Mouse (Mus musculus) thymus, adult 2 months (tissue): ENCODE data around the gene Rad9a.

Experiments used
- CTCF ChIP-seq: fragments of 200-500 bp; IDR thresholded peaks from 2 replicates; pipeline ENCODE4 v1.5.1; 2012; ENCODE audit warnings: mild to moderate bottlenecking, control low read depth, low read length, moderate library complexity, borderline replicate concordance; ENCODE audit not compliant: control insufficient read depth, poor library complexity, insufficient read depth; ENCODE audit errors: extremely low read depth
- POLR2A ChIP-seq: fragments of 200-500 bp; IDR thresholded peaks from 2 replicates; pipeline ENCODE4 v1.6.1; 2012; ENCODE audit warnings: mild to moderate bottlenecking, low read length, control low read depth, moderate library complexity; ENCODE audit not compliant: control insufficient read depth, poor library complexity, insufficient read depth; ENCODE audit errors: extremely low read depth

DNA sequence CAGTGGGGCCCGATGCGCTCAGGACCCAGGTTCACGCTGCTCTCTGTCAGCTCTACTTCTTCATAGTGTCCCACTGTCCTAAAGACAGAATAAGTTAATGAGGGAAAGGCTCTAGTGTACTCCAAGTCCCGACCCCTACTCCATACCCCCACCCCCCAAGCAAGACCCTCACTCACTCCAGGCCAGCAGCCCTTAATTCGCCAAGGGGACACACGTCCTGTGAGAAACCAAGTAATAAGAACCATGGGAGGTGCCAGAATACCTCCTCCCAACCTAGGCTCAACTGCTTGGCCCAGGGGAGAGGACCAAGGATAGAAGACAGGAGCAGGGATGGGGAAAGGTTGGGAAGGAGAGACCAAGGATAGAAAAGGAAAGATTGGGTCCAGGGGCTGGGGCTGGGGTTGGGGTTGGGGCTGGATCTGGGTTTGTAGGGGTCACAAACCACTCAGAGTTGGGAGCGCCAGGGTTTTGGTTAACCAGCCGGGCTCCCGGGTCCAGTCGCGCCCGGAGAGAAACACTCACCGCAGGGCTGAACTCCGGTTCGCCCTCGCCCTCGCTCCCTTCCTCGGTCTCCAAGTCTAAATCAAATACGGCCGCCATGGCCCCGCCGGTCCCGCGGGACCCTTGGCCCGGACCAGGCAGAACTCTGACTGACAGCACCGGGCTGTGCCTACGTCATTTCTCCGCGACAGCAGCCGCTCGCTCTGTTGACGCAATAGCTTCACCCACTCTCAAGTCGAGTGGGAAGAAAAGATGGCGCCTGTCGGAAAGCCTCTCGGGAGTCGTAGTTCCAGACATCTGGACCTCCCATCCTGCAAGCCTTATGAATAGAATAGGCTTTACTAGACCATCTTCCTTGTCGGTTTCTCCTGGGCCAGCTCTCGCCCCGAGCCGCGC is 38.6 kb downstream of the Rad9a start, which contains the start of gene Rps6kb2:
- 0 out of 2 replicates have a peak, but pooled peaks have one; percentile 39 for TF ChIP-seq POLR2A
- no peak for TF ChIP-seq CTCF
